Mouse (Mus musculus) midbrain, embryonic 12.5 days (tissue): ENCODE results near the gene Hhex. TPM values are rescaled to one million over a fixed set of nuclear protein-coding genes. Genes with fewer than 3 reads are reported as not detected.

Experiments used
- ATAC-seq: fragments of 200-750 bp; cut with Nextera tagmentation; 2 replicates; pipeline ENCODE4 v1.8.0; 2017; ENCODE audit warnings: low read depth, moderate TSS enrichment, moderate library complexity; ENCODE audit not compliant: low FRiP score
- H3K27ac ChIP-seq: fragments of 300-500 bp; sonication (generic); replicated peaks from 2 replicates; pipeline ENCODE4 v1.5.1; 2016; ENCODE audit warnings: mild to moderate bottlenecking
- H3K27me3 ChIP-seq: fragments of 300-500 bp; sonication (generic); 2 replicates; pipeline ENCODE4 v1.6.1; 2016; ENCODE audit warnings: mild to moderate bottlenecking
- H3K36me3 ChIP-seq: fragments of 300-500 bp; sonication (generic); 2 replicates; pipeline ENCODE4 v1.6.1; 2016
- H3K4me1 ChIP-seq: fragments of 300-500 bp; sonication (generic); 2 replicates; pipeline ENCODE4 v1.6.1; 2016
- H3K4me2 ChIP-seq: fragments of 300-500 bp; sonication (generic); replicated peaks from 2 replicates; pipeline ENCODE4 v1.6.1; 2016; ENCODE audit warnings: mild to moderate bottlenecking, moderate library complexity
- H3K4me3 ChIP-seq: fragments of 300-500 bp; sonication (generic); 2 replicates; pipeline ENCODE4 v1.5.1; 2016; ENCODE audit warnings: mild to moderate bottlenecking
- H3K9ac ChIP-seq: fragments of 300-500 bp; sonication (generic); replicated peaks from 2 replicates; pipeline ENCODE4 v1.6.1; 2016; ENCODE audit warnings: mild to moderate bottlenecking, moderate library complexity
- H3K9me3 ChIP-seq: fragments of 300-500 bp; sonication (generic); 2 replicates; pipeline ENCODE4 v1.6.1; 2016; ENCODE audit warnings: mild to moderate bottlenecking
- WGBS: fragments of 180-500 bp; shearing (Covaris S2); methylation state at CpG from one replicate; pipeline ENCODE4 v1.1.7; 2016; 5-methylcytosine and 5-hydroxymethylcytosine counted together
- polyA plus RNA-seq: library from polyadenylated mRNA; unstranded; fragments of >200 nt; fragmentation: Nextera tagmentation; extraction: Ambion mirVana; gene quantifications from 2 replicates; pipeline ENCODE4 v1.2.1, GENCODE M21; 2016

Gene Hhex
- polyA plus RNA-seq, result 6.5 and 7.8 TPM in 2 replicates

DNA sequence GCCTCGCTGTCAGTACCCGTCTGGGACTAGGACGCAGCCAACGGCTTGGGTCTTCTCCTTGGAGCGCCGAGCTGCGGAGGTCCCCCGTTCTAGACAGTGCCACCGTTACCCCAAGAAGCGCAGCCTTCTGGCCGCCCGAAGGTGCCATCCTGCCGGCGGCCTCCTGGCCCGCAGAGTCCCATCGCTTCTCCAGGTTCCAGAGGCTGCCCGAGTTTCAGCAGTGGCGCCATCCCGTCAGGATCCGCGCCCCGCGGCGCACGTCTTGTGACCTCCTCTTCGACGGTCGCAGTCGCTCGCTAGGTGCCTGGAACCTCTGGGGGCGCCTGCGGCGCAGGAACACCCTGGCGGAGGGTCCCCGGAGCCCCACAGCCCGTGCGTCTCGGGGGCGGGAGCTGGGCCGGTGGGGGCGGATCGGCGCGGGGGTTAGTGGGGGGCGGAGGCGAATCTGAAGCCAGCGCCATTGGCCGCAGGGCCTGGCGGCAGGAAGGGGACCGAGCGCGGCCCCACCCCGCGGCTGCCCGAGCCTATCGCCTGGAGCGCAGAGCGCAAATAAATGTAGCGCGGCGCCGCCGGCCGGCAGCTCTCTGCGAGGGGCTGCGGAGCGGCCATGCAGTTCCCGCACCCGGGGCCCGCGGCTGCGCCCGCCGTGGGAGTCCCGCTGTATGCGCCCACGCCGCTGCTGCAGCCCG lies at the start of gene Hhex:
Gene Hhex (plus strand): TSS at position 548 of the 689 bp plus-strand sequence.
- WGBS, result 1% methylated on average over 74 of the region's 79 CpGs
- H3K4me1 ChIP-seq, result peaks cover 16% of the 10 kb centered on the region
- H3K27ac ChIP-seq, result no peak within 1 kb of the TSS
- H3K27me3 ChIP-seq, result peaks cover 85% of the 10 kb centered on the region
- H3K4me2 ChIP-seq, result peak within 1 kb of the TSS; percentile 54
- no peaks in the 10 kb centered on the region for H3K36me3 ChIP-seq
- 0 out of 2 replicates have a peak within 1 kb of the TSS, but pooled peaks have one; percentile 1 for H3K9ac ChIP-seq
- peak within 1 kb of the TSS; percentile 44 for H3K4me3 ChIP-seq
- H3K9me3 ChIP-seq, result no peaks in the 10 kb centered on the region
- peak; percentile 68 for ATAC-seq

DNA sequence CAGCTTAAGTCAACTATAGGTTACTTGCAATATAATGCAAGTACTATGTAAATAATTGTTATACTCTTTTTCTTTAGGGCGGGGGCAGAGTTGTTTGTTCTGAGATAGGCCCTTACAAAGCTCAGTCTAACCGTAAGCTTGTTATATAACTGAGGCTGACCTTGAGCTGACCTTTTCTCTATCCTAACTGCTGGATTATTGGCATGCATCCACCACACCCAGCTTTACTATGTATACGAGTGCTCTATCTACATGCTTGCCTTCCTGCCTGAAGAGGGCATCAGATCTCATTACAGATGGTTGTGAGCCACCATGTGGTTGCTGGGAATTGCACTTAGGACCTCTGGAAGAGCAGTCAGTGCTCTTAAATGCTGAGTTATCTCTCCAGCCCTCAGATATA lies 48.5 kb upstream of the Hhex start:
- no peaks in the 10 kb centered on the region for H3K9me3 ChIP-seq
- no peaks in the 10 kb centered on the region for H3K27me3 ChIP-seq
- ATAC-seq, result no peak
- no peak overlapping the region for H3K4me2 ChIP-seq
- 88% methylated on average over 3 of the region's 3 CpGs for WGBS
- no peak overlapping the region for H3K4me3 ChIP-seq
- H3K27ac ChIP-seq, result no peak overlapping the region
- no peak overlapping the region for H3K9ac ChIP-seq
- peaks cover 40% of the 10 kb centered on the region for H3K36me3 ChIP-seq
- H3K4me1 ChIP-seq, result no peaks in the 10 kb centered on the region

DNA sequence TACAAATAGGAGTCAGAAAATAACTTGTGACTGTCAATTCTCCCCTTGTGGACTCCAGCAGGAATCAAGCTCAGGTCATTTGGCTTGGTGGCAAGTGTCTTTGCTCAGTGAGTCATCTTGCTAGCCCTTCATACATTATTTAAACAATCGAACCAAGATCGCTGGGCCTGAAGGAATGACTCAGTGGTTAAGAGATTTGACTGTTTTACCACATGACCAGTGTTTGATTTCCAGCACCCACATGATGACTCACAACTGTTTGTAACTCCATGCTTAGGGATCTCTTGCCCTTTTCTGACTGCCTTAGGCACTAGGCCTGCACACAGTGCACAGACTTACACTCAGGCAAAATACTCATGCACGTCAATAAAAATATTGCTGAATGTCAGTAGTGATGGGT lies 42.7 kb upstream of the Hhex start:
- Histone ChIP-seq H3K27me3 (no peaks in the 10 kb centered on the region), H3K4me1 (no peaks in the 10 kb centered on the region), H3K4me2 (no peak overlapping the region), H3K9me3 (no peaks in the 10 kb centered on the region), H3K9ac (no peak overlapping the region), H3K36me3 (peaks cover 55% of the 10 kb centered on the region), H3K27ac (no peak overlapping the region), H3K4me3 (no peak overlapping the region)
- no peak for ATAC-seq
- 98% methylated on average over 3 of the region's 3 CpGs for WGBS

DNA sequence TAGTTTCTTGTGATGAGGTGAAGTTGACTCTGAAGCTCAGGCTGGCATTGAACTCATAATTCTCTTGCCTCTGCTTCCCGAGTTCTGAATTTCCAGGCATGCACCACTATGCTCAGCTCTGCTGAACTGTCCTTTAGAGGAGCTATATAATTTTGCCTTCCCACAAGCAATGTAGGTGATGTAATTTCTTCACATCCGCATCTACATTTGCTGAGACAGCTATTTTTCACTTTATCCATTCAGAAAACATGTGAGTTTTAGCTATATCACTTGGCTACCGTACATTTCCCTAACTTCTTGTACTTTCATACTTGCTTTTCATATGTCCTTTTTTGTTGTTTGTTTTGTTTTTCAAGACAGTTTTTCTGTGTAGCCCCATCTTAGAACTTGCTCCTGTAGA lies 38.3 kb upstream of the Hhex start:
- Histone ChIP-seq H3K9ac (no peak overlapping the region), H3K4me2 (no peak overlapping the region), H3K27ac (no peak overlapping the region), H3K4me1 (no peaks in the 10 kb centered on the region), H3K4me3 (no peak overlapping the region), H3K36me3 (peaks cover 68% of the 10 kb centered on the region), H3K27me3 (no peaks in the 10 kb centered on the region), H3K9me3 (no peaks in the 10 kb centered on the region)
- ATAC-seq, result no peak
- WGBS, result 97% methylated on average over 3 of the region's 3 CpGs

DNA sequence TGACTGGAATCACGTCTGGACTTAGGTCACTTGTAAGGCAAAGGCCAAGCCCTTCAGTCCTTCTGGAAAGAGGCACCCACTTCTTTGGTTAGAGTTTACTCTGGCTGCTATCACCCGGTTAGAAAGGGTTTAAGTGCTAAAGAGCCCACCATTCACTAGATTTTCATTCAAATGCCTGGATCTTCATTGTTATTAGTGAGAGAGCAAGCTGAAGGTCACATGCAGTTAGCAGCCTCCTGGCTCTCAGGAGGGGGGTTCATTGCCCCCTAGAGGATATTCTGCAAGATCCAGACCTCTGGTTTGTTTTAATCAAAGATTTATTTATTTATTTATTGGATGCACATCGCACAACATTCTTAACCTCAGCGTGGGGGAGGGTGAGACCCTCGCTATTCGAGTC lies 33.7 kb upstream of the Hhex start:
- Histone ChIP-seq H3K4me2 (no peak overlapping the region), H3K4me3 (no peak overlapping the region), H3K27ac (no peak overlapping the region), H3K27me3 (no peaks in the 10 kb centered on the region), H3K4me1 (no peaks in the 10 kb centered on the region), H3K9me3 (no peaks in the 10 kb centered on the region), H3K36me3 (peaks cover 71% of the 10 kb centered on the region), H3K9ac (no peak overlapping the region)
- no peak for ATAC-seq
- 81% methylated on average over 6 of the region's 6 CpGs for WGBS

DNA sequence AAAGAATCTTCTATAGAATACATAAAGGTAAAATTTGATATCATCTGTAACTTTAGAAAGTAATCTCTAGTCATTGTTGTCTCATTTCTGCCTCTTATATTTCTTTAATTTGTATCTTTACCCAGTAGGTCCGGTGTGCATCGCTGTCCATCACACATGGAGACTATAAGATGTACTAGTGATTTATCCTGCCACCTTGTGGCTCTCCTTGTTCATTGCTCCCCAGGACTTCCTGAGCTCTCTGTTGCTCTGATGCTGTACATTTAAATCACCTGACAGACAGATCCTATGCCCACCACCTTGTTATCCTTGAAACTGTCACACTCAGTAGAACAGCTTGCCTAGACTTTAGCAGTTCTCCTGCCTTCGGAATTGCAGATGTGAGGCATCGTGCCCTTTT lies 16.3 kb upstream of the Hhex start:
- Histone ChIP-seq H3K27me3 (no peaks in the 10 kb centered on the region), H3K36me3 (peaks cover 61% of the 10 kb centered on the region), H3K9me3 (no peaks in the 10 kb centered on the region), H3K4me1 (no peaks in the 10 kb centered on the region), H3K4me3 (no peak overlapping the region), H3K4me2 (no peak overlapping the region), H3K9ac (no peak overlapping the region), H3K27ac (no peak overlapping the region)
- WGBS, result 89% methylated on average over 4 of the region's 4 CpGs
- ATAC-seq, result no peak

DNA sequence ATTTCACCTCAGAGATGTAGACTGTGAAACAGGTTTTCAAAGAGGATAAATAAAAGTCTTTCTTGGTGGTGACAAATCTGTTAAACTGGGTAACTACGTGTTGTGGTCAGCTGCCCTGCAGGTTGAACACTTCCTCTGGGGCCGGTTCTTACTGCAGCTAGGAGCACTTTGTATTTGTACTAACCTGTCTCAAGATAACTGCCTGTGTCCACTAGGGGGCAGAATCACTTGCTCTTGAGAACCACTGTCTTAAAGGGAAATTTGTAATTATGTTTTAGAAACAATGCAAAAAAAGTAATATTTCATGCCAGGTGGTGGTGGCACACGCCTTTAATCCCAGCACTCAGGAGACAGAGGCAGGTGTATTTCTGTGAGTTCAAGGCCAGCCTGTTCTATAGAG lies 15.0 kb upstream of the Hhex start:
- WGBS, result 61% methylated on average over 3 of the region's 3 CpGs
- Histone ChIP-seq H3K27ac (no peak overlapping the region), H3K4me1 (no peaks in the 10 kb centered on the region), H3K4me3 (no peak overlapping the region), H3K9ac (no peak overlapping the region), H3K27me3 (no peaks in the 10 kb centered on the region), H3K4me2 (no peak overlapping the region), H3K9me3 (no peaks in the 10 kb centered on the region), H3K36me3 (peaks cover 53% of the 10 kb centered on the region)
- no peak; the same call in 1 of the 2 replicates for ATAC-seq

DNA sequence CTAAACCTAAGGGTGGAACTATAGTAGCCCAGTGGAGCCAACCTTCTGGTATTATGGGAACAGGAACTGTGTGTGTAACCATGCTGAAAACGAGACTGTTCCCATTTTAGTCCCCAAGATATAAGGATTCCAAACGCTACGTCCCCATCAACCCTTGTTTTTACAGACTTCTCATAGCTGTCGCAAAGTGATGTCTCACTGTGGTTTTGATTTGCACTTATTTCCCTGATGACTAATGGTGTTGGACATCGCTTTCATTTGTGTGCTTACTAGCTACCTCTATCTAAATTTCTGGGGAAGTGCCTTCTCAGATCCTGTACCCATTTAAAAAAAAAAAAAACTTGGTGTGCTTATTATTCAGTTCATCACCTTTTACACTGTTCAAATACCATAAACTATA lies 6.0 kb upstream of the Hhex start:
- 83% methylated on average over 5 of the region's 5 CpGs for WGBS
- Histone ChIP-seq H3K9ac (no peak overlapping the region), H3K27me3 (peaks cover 33% of the 10 kb centered on the region), H3K9me3 (no peaks in the 10 kb centered on the region), H3K4me2 (no peak overlapping the region), H3K4me1 (no peaks in the 10 kb centered on the region), H3K27ac (no peak overlapping the region), H3K36me3 (0 out of 2 replicates have a peak, but pooled peaks cover under 1% of the 10 kb centered on the region), H3K4me3 (no peak overlapping the region)
- ATAC-seq, result no peak

DNA sequence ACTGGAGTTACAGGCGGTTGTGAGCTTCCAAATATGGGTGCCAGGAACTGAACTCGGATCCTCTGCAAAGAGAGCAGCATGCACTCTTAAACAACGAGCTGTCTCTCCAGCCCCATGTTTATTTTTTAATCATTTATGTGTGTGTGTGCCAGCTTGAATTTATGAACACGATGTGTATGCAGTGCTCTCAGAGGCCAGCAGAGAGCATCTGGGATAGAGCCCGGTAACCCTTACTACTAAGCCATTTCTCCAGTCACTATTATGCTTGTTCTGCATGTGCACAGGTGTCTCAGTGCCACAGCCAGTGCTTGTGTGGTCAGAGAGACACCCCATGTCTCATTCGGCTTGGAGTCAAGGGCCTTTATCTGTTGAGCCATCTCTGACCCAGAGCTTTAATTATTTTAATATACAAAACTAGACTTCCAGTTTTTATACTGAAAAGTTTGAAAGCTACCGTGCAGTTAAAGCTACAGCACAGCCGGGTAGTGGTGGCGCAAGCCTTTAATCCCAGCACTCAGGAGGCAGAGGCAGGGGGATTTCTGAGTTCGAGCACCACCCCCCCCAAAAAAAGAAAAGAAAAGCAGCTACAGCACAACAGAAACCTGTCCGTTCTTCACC lies 3.4 kb upstream of the Hhex start:
- no peak overlapping the region for H3K4me3 ChIP-seq
- no peaks in the 10 kb centered on the region for H3K36me3 ChIP-seq
- no peak overlapping the region for H3K27ac ChIP-seq
- H3K9me3 ChIP-seq, result no peaks in the 10 kb centered on the region
- no peak overlapping the region for H3K4me2 ChIP-seq
- ATAC-seq, result no peak
- H3K4me1 ChIP-seq, result peaks cover 16% of the 10 kb centered on the region
- peaks cover 59% of the 10 kb centered on the region for H3K27me3 ChIP-seq
- no peak overlapping the region for H3K9ac ChIP-seq
- 89% methylated on average over 11 of the region's 11 CpGs for WGBS

DNA sequence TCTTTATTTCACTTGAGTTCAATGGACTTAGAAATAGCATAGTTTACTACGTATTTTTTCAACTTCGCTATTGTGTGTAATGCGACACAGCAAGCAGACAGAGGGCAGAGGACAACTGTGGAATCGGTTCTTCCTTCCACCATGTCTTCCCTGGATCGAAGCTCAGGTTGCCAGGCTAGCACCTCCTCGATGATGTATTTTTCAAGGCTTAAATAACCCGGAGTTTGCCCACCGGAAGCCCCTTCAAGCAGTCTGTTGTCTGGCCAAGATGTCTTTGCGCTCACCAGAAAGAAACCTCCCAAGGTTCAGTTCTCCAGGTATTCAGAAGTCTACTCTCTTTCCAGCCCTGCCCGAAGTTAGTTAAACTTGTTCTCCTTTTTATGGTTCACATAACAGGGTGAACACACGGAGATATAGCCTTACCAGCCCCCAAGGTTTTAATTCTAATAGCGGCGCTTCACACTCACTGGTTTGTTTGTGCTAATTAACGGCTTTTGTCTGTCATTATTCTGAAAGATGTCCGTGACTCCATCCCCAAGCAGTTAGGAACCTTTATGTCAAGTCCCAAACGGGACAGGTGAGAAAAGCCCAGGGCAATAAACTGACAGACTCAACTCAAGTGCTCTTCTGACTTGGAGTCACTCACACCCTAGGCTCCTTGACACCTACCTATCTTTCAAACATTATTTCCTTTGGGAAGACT lies 1.6 kb upstream of the Hhex start:
- Histone ChIP-seq H3K9ac (no peak overlapping the region), H3K27me3 (peaks cover 75% of the 10 kb centered on the region), H3K4me2 (no peak overlapping the region), H3K36me3 (no peaks in the 10 kb centered on the region), H3K4me1 (peaks cover 16% of the 10 kb centered on the region), H3K9me3 (no peaks in the 10 kb centered on the region), H3K4me3 (no peak overlapping the region), H3K27ac (no peak overlapping the region)
- 27% methylated on average over 16 of the region's 16 CpGs for WGBS
- no peak for ATAC-seq

DNA sequence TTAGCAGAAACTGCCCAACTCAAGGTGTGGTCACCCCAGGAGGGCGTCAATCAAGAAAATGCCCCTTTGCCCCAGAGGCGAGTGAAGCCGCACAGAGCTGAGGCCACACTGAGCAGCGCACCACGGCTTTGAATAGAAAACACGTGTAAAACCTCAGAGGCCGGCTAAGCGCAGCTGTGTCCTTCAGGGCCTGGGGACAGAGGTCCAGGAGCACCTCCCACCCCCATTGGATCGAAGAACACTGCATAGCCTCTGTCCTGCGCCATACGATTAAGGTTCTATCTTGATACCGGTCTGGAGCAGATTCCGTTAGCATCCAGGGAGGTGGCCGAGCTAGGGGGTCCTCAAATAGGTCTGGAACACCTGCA lies 731 bp upstream of the Hhex start:
- H3K4me2 ChIP-seq, result peak overlapping the region; percentile 54
- no peak overlapping the region for H3K27ac ChIP-seq
- WGBS, result 1% methylated on average over 14 of the region's 14 CpGs
- peaks cover 16% of the 10 kb centered on the region for H3K4me1 ChIP-seq
- peaks cover 80% of the 10 kb centered on the region for H3K27me3 ChIP-seq
- ATAC-seq, result 0 out of 2 replicates have a peak, but pooled peaks have one; percentile 19
- H3K36me3 ChIP-seq, result no peaks in the 10 kb centered on the region
- peak overlapping the region; percentile 44 for H3K4me3 ChIP-seq
- no peak overlapping the region for H3K9ac ChIP-seq
- no peaks in the 10 kb centered on the region for H3K9me3 ChIP-seq
